Mouse (Mus musculus) ES-E14 (cell line): Measurements from ENCODE around the gene Herc6.

Experiments
- CHD2 ChIP-seq: IDR thresholded peaks from 2 replicates; pipeline ENCODE4 v1.6.1; 2014; ENCODE audit warnings: mild to moderate bottlenecking, low read depth, low read length, inconsistent platforms
- HCFC1 ChIP-seq: IDR thresholded peaks from 2 replicates; pipeline ENCODE4 v1.6.1; 2012; ENCODE audit warnings: low read length, inconsistent platforms, borderline replicate concordance; ENCODE audit not compliant: insufficient read depth
- MAFK ChIP-seq: IDR thresholded peaks from 2 replicates; pipeline ENCODE4 v1.6.1; 2014; ENCODE audit warnings: mild to moderate bottlenecking, low read depth, low read length, inconsistent platforms; ENCODE audit not compliant: insufficient read depth
- ZC3H11A ChIP-seq: IDR thresholded peaks from 2 replicates; pipeline ENCODE4 v1.6.1; 2012; ENCODE audit warnings: low read depth, mild to moderate bottlenecking, inconsistent platforms, low read length, borderline replicate concordance
- ZNF384 ChIP-seq: IDR thresholded peaks from 2 replicates; pipeline ENCODE4 v1.6.1; 2012; ENCODE audit warnings: low read depth, low read length, inconsistent platforms

DNA sequence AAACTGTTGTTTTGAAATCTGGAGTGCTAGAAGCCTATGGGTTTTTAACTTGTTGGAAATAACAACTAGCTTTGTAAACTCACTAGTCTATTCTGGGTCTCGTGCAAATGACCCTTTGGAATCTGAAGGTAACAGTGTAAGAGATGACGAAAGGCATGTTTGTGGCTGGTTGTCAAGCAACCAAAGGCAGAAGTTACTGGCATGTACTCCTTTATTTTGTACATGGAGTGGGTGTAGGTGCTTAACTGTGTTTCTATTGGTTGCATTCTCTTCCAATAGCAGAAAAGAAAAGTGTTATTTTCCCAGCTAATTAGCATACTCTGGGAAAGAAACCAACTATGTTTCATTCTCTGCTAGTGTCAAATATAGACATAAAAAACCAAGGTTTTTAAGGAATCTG lies 35.9 kb upstream of the Herc6 start:
- TF ChIP-seq CHD2 (no peak), ZNF384 (no peak), MAFK (no peak), HCFC1 (no peak), ZC3H11A (no peak)
